Mouse (Mus musculus): Measurements from ENCODE around the gene Heatr3. TPM values are rescaled to one million over a fixed set of nuclear protein-coding genes. Genes with fewer than 3 reads are reported as not detected.
"Not testable (repeated sequence)": the region's sequence is repeated elsewhere in the genome, so short reads cannot be mapped to it uniquely, and the experiment has no call there.

Heatr3 gene
- polyA plus RNA-seq, 1 experiment from 2014 or later: 32.8 TPM

- peak overlapping the region; percentile 98 for H3K4me2 ChIP-seq (ENCODE audit: low read depth, low read length)
- no peaks in the 10 kb centered on the region for H3K27me3 ChIP-seq (ENCODE audit: control insufficient read depth, insufficient read depth, low read length)
- no peak for ATAC-seq (replicated peaks; ENCODE audit: extremely low read depth, insufficient read depth, low FRiP score)
- H3K36me3 ChIP-seq (ENCODE audit: control insufficient read depth, insufficient read depth): no peaks in the 10 kb centered on the region
- no peaks in the 10 kb centered on the region for H3K9me3 ChIP-seq (replicated peaks; ENCODE audit: control insufficient read depth, low read length)
- 16% methylated on average over 10 of the region's 10 CpGs for WGBS
- peak overlapping the region; percentile 90 for H3K9ac ChIP-seq (ENCODE audit: low read length)
- peaks cover 30% of the 10 kb centered on the region for H3K4me1 ChIP-seq (ENCODE audit: control insufficient read depth, insufficient read depth, low read length)
- H3K27ac ChIP-seq (ENCODE audit: low read length): peak overlapping the region; percentile 19; the same call in 1 of the 2 replicates
- H3K4me3 ChIP-seq (ENCODE audit: low read length): peak overlapping the region; percentile 94
Observed at GRCm38 (mm10) chr8:88200724-88201495, 63.3 kb downstream of the Heatr3 start.

GRCm38 (mm10) chr8:88201641-88202040, 64.0 kb downstream of the Heatr3 start:
- peak overlapping the region; percentile 98 for H3K4me2 ChIP-seq (ENCODE audit: low read depth, low read length)
- no peak overlapping the region for H3K4me3 ChIP-seq (ENCODE audit: low read length)
- H3K9ac ChIP-seq (ENCODE audit: low read length): no peak overlapping the region
- H3K27ac ChIP-seq (ENCODE audit: low read length): no peak overlapping the region
- H3K27me3 ChIP-seq (ENCODE audit: control insufficient read depth, insufficient read depth, low read length): no peaks in the 10 kb centered on the region
- no peaks in the 10 kb centered on the region for H3K9me3 ChIP-seq (replicated peaks; ENCODE audit: control insufficient read depth, low read length)
- H3K36me3 ChIP-seq (ENCODE audit: control insufficient read depth, insufficient read depth): no peaks in the 10 kb centered on the region
- ATAC-seq (replicated peaks; ENCODE audit: extremely low read depth, insufficient read depth, low FRiP score): no peak
- WGBS: 43% methylated on average over 3 of the region's 3 CpGs
- H3K4me1 ChIP-seq (ENCODE audit: control insufficient read depth, insufficient read depth, low read length): peaks cover 30% of the 10 kb centered on the region

- WGBS: 85% methylated on average over 9 of the region's 9 CpGs
- Histone ChIP-seq H3K27ac (ENCODE audit: low read length) (no peak overlapping the region), H3K9me3 (replicated peaks; ENCODE audit: control insufficient read depth, low read length) (no peaks in the 10 kb centered on the region), H3K9ac (ENCODE audit: low read length) (no peak overlapping the region), H3K27me3 (ENCODE audit: control insufficient read depth, insufficient read depth, low read length) (no peaks in the 10 kb centered on the region), H3K36me3 (ENCODE audit: control insufficient read depth, insufficient read depth) (no peaks in the 10 kb centered on the region), H3K4me1 (ENCODE audit: control insufficient read depth, insufficient read depth, low read length) (peaks cover 30% of the 10 kb centered on the region), H3K4me2 (ENCODE audit: low read depth, low read length) (no peak overlapping the region), H3K4me3 (ENCODE audit: low read length) (no peak overlapping the region)
- no peak for ATAC-seq (replicated peaks; ENCODE audit: extremely low read depth, insufficient read depth, low FRiP score)
Observed at GRCm38 (mm10) chr8:88206016-88206415, 68.4 kb downstream of the Heatr3 start.

- Histone ChIP-seq H3K4me3 (ENCODE audit: low read length) (no peak overlapping the region), H3K4me2 (ENCODE audit: low read depth, low read length) (no peak overlapping the region), H3K36me3 (ENCODE audit: control insufficient read depth, insufficient read depth) (no peaks in the 10 kb centered on the region), H3K4me1 (ENCODE audit: control insufficient read depth, insufficient read depth, low read length) (peaks cover 20% of the 10 kb centered on the region; the same call in 1 of the 2 replicates), H3K9me3 (replicated peaks; ENCODE audit: control insufficient read depth, low read length) (no peaks in the 10 kb centered on the region), H3K27me3 (ENCODE audit: control insufficient read depth, insufficient read depth, low read length) (no peaks in the 10 kb centered on the region), H3K9ac (ENCODE audit: low read length) (no peak overlapping the region), H3K27ac (ENCODE audit: low read length) (no peak overlapping the region)
- 79% methylated on average over 7 of the region's 7 CpGs for WGBS
- ATAC-seq (replicated peaks; ENCODE audit: extremely low read depth, insufficient read depth, low FRiP score): no peak
Observed at GRCm38 (mm10) chr8:88207121-88207821, 69.6 kb downstream of the Heatr3 start.

- not testable (repeated sequence) for H3K4me2 ChIP-seq (ENCODE audit: low read depth, low read length); H3K4me3 ChIP-seq (ENCODE audit: low read length); H3K9me3 ChIP-seq (replicated peaks; ENCODE audit: control insufficient read depth, low read length); H3K27me3 ChIP-seq (ENCODE audit: control insufficient read depth, insufficient read depth, low read length); H3K36me3 ChIP-seq (ENCODE audit: control insufficient read depth, insufficient read depth); H3K9ac ChIP-seq (ENCODE audit: low read length); H3K4me1 ChIP-seq (ENCODE audit: control insufficient read depth, insufficient read depth, low read length); H3K27ac ChIP-seq (ENCODE audit: low read length); ATAC-seq (replicated peaks; ENCODE audit: extremely low read depth, insufficient read depth, low FRiP score)
- 84% methylated on average over 5 of the region's 6 CpGs for WGBS
Observed at GRCm38 (mm10) chr8:88209930-88210827, 72.5 kb downstream of the Heatr3 start.

- H3K36me3 ChIP-seq (ENCODE audit: control insufficient read depth, insufficient read depth): no peaks in the 10 kb centered on the region
- 0 out of 2 replicates have a peak, but pooled peaks have one; percentile 23 for ATAC-seq (replicated peaks; ENCODE audit: extremely low read depth, insufficient read depth, low FRiP score)
- peaks cover 9% of the 10 kb centered on the region for H3K4me1 ChIP-seq (ENCODE audit: control insufficient read depth, insufficient read depth, low read length)
- no peaks in the 10 kb centered on the region for H3K9me3 ChIP-seq (replicated peaks; ENCODE audit: control insufficient read depth, low read length)
- 45% methylated on average over 4 of the region's 4 CpGs for WGBS
- no peak overlapping the region for H3K27ac ChIP-seq (ENCODE audit: low read length)
- no peaks in the 10 kb centered on the region for H3K27me3 ChIP-seq (ENCODE audit: control insufficient read depth, insufficient read depth, low read length)
- H3K4me2 ChIP-seq (ENCODE audit: low read depth, low read length): no peak overlapping the region
- no peak overlapping the region for H3K9ac ChIP-seq (ENCODE audit: low read length)
- no peak overlapping the region for H3K4me3 ChIP-seq (ENCODE audit: low read length)
Observed at GRCm38 (mm10) chr8:88221353-88221752, 83.7 kb downstream of the Heatr3 start.

Small RNAs within 50 kb of the gene (microRNA-seq; reads per million reads assigned to microRNA genes)
- not detected for gene Mir7071

Other genes starting within 250 kb of the Heatr3 start
- 3.1 and 3.7 TPM in 2 replicates for gene Zfp423, start 178.3 kb upstream of the Heatr3 start, polyA plus RNA-seq (2015; fragmentation: Nextera tagmentation; extraction: Ambion mirVana)
- gene Cnep1r1, start 19.1 kb upstream of the Heatr3 start, polyA plus RNA-seq (2015; fragmentation: Nextera tagmentation; extraction: Ambion mirVana): 38.9 and 47.4 TPM in 2 replicates
- gene Tent4b, start 61.4 kb downstream of the Heatr3 start, polyA plus RNA-seq (2015; fragmentation: Nextera tagmentation; extraction: Ambion mirVana): 5.5 and 6.3 TPM in 2 replicates
- gene Adcy7, start 134.5 kb downstream of the Heatr3 start, polyA plus RNA-seq (2015; fragmentation: Nextera tagmentation; extraction: Ambion mirVana): 5.0 and 5.9 TPM in 2 replicates
- 60.3 and 64.4 TPM in 2 replicates for gene Brd7, start 224.3 kb downstream of the Heatr3 start, polyA plus RNA-seq (2015; fragmentation: Nextera tagmentation; extraction: Ambion mirVana)

Data from heart, embryonic 16.5 days (tissue).